Mouse (Mus musculus): ENCODE data around the gene Cct6b.
"Not testable (repeated sequence)": the region's sequence is repeated elsewhere in the genome, so short reads cannot be mapped to it uniquely, and the experiment has no call there.

Cct6b gene

DNA sequence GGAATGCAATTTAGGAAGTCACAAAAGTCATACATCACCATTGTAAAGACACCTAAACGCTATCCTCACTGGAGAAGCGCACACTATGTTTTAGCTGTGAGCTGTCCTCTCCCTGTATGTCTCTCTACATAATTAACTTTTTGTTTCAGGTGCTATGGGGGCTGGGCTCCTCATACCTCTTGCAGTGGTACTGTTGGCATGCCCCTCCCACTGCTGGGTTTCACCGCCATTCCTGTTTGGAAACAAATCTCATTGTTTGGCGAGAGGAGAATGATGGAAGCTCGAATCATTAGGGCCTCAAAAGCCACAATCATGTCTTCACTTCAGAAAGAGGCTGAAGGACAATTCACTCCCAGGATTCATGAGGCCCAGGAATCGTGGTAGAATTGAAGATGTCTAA, 59.0 kb downstream of the Cct6b start:
- DNase-seq (ENCODE audit: low read depth, low spot score) = no peak

DNA sequence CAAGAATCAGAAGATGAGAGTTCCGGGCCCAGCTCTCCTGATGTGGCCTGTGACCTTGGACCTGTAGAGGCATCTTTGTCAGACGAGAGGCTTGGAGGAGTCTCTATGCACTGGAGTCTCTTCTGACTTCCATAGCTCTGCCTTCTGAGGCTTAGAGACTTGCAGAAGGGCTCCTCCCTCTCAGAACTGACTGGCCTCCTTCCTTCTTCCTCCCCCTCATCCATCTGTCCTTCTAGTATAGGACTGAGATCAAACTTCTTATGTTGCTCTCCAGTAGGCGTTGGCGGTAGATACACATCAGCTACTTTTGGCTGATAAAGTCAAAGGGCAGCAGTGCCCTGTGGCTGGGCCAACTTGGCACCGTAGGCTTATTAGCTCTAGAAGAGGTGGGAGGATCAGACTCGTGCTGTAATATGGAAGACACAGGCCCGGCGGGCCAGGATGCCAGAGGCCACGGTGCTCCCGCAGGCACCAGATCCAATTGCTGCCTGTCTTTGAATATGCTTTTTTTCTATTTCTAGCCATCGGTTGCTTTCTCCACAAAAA, 64.2 kb downstream of the Cct6b start:
- DNase-seq (ENCODE audit: low read depth, low spot score) = no peak

DNA sequence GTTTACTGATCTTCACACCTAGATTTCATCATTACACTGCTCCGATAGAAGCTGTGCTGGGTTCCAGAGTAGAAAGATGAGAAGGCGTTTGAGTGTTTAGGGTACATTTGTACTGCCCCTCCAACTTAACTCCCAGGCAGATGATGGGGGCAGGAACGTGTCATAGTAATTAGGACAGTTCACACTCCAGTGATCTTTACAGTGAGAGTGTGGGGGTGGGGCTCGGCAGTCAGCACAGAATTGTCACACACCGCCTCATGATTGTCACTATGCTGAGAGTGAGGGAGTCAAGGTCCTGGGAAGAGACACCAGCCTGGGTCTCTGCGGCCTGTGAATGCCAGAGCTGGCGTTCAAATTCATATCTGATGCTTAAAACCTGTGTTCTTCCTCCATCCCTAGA, 68.2 kb downstream of the Cct6b start:
- no peak for DNase-seq (ENCODE audit: low read depth, low spot score)

DNA sequence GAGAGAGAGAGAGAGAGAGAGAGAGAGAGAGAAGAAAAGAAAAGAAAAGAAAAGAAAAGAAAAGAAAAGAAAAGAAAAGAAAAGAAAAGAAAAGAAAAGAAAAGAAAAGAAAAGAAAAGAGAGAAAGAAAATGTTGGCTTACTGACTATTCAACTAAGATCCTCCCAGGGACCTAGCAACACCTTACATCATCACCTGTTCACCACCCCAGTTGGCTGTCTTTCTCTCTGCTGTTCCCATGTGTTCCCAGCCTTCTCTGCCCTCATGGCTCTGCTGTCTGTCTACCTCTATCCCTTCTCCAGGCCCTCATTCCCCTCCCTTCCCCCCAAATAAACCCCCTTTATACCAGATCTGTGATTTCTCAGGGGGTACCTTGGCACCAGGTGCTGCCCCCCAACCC, 69.2 kb downstream of the Cct6b start:
- not testable (repeated sequence) for DNase-seq (ENCODE audit: low read depth, low spot score)

DNA sequence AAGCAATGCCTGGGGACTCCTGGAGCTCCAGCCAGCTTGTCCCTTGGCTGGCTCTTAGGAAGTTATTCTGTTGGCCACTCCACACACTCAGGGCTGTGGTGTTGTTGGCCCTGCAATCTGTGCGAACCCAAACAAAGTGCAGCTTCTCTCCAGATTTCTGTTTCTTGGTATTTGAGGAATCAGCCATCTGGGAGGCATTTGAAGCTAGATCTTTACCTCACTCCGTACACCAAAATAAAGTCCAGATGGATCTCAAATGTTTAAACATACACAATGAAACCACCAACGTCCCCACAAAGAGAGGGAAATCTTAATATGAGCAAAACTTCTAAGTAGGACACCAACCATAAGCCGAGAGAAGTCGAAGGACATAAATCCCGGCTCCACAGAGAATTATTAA, 71.5 kb downstream of the Cct6b start:
- no peak for DNase-seq (ENCODE audit: low read depth, low spot score)

DNA sequence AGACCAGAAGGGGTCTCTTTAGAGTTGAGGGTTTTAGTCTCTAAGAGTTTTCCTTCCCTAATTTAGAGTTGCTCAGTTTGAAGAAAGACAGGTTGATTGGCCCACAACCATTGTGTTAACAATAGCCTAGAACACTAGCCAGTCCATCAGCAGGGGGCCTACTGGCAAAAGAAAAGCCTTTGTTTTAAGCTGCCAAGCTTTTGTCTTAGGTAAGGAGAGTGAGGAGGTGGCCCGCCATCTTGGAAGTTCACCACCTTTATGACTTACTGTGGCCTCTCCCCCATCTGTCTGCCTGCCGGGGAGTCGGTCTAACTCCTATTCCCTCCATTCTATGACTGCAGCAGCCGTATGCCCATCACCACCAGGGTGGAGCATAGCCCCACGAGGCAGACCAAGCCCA, 73.6 kb downstream of the Cct6b start:
- no peak for DNase-seq (ENCODE audit: low read depth, low spot score)

DNA sequence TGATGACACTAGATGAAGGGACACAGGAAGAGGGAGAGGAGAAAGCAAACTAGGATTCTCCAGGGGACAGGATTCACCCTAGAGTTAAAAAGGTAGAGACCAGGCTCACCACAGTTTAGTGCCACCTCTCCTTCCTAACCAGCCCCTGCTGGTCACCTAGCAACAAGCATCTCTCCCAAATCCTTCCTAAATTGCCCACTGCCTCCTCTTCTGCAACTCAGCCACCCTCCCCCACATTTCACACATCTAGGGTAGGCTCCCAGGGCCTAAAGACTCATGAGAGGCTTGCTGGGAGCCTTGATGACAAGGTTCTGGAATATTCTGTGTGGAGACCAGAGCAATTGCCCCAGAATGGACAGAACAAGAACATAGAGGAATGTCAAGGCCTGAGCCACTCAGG, 76.5 kb downstream of the Cct6b start:
- no peak for DNase-seq (ENCODE audit: low read depth, low spot score)

DNA sequence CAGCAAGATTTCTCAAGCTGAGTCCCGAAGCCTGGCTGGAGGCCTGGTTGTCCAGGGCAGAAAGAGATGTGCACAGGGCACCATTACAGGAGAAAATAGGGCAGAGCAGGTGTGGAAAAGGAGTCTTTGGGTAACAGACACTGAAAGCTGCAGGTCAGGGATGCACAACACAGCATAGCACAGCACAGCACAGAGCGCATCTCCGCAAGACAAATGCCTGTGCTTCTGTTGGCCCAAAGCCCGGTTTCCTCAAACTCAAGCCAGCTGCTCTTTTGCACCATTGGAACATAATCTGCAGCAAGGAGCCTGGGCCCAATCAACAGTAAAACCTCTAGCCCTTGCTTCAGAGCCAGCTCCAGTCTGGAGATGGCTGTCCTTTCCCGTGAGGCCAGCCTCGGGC, 79.4 kb downstream of the Cct6b start:
- no peak for DNase-seq (ENCODE audit: low read depth, low spot score)

DNA sequence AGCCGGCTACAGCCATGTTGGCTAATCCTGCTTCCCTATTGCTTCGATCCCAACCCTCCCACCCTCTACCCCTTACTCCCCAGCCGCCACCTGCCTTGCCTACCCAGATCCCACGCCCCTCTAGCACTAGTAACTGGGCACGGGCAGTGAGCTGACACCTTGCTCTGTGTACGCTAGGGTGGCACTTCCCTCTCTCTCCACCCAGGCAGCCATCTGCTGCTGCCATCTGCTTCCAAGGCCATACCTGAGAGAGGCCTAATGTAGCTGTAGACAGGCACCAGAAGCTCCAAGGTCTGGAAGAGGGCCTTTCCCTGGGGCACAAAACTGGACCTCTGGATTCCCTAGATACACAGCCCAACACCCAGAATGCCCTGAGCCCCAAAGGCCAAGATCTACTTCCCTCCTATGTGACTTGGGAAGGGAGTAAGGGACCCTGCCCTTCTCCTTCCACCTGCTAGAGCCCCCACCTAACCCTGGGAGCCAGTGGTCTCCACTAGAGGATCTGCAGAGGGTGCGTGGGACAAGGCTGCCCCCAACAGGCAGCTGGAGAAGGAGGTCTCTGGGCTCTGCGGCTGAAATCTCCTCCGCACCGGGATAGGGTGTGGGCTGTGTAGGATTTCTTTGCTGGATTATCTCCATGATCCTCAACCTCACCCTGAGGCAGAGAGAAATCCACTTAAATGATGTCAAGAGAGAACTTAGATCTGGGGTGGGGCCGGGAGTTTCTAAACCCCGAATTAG, 80.2 kb downstream of the Cct6b start:
- no peak for DNase-seq (ENCODE audit: low read depth, low spot score)

DNA sequence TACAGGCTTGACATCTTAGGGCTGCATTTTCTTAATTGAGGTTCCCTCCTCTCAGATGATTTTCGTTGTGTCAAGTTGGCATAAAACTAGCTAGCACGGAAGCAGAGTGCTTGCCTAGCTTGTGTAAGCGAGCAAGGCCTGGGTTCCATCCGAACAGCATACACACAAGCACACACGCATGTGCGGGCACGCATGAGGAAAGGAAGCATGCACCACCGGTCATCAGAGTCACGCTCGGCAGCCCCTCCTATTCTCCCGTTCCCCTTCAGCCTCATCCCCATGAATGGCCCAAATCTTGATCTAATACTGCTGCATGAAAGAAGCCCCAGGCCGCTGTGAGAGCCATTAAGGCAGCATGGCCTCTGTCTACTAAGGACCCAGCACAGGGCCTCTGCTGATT, 85.6 kb downstream of the Cct6b start:
- DNase-seq (ENCODE audit: low read depth, low spot score) = no peak
